Mouse (Mus musculus) urinary bladder, postnatal 25 days (tissue): ENCODE data around the gene Gm20696.

ENCODE experiments used
- DNase-seq: peaks from one replicate; pipeline ENCODE4 v3.0.0; 2022; ENCODE audit warnings: low spot score

The Gm20696 gene

DNA sequence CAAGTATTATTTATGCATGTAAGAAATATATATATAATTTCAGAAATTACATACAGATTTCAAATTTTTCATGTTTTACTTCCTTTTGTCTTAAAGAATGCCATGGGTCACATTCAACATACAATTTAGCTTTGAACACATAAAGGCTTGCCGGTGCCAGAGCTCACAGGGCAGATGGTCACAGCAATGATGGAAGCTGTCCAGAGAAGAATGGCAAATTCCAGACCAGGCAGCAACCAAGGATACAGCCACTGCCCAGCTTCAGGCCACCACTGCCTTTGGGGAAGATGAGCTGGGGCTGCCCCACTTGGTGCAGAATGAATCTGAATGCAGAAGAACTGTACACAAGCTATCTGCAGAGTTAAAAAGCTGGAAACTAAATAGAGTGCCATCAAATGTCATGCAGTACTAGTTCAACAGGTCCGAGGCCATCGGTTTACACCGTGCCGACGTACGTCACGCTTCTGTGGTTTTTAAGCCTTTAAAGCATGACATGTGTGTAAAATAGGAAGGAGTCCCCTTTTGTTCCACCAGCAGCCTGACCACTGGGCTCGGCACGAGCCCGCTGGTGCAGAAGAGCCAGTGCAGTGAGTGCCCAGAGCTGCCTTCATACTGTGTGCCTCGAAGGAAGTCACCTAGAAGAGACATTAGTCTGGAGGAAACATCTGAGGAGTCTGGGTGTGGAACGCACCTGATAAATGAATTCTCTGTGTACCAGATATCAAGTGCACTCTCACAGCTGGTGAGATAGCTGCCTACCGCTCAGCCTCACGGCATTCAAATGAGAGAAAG, 383.5 kb downstream of the Gm20696 start:
- no peak for DNase-seq

DNA sequence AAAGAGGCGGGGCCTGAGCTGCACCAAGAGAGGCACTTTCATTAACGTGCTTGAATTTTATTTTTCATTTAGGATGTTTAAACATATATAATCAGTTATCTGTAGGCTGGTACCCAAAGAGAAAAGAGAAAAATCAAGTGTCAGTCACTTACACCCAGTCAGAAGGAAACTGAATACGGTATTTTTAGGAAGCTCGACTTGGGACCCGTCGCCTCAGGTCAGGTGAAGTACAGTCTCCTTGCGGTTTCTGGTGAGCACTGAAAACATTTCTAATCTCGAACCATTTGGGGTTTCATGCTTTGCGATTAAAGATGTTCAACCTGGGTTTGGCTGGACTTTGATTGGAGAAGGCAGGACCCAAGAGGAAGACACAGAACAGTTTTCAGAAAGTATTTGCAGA, 385.2 kb downstream of the Gm20696 start:
- no peak for DNase-seq

DNA sequence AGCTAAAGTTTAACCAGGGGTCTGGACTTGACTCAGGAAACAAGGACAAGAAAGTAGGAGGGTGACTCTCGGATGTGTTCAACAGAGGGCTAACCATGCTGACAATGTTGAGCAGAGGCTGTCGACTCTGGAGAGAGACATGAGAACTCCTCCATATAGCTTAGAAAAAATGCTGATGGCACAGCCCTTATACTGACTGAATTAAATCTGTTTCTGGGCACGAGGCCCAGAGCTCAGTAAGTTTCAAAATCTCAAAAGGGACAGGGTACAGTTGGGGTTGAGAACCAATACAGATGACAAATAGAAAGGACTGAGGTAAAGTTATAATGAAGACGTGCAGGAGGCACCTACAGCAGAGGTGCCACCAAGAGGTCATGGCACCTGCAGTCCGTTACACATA, 386.0 kb downstream of the Gm20696 start:
- DNase-seq = no peak

DNA sequence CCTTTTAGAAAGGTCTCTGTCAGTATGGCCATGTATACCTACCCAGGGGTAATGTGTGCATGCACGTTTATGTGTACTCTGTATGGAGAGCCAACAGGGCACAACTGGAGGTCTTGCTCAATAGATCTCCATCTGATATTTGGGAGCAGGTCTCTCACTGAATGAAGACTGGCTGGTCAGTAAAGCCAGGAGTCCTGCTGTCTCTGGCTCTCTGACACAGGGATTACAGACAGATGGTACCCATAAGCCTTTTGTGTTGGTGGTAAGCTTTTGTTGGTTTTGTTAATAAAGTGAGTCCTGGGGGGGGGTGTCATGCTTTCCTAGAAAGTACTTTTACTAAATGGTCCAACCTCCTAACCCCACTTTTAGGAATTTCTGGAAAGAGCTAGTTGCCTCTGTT, 389.3 kb downstream of the Gm20696 start:
- DNase-seq = no peak

GRCm38 (mm10) chr6:99276297-99276653, 390.3 kb downstream of the Gm20696 start:
- no peak for DNase-seq

DNA sequence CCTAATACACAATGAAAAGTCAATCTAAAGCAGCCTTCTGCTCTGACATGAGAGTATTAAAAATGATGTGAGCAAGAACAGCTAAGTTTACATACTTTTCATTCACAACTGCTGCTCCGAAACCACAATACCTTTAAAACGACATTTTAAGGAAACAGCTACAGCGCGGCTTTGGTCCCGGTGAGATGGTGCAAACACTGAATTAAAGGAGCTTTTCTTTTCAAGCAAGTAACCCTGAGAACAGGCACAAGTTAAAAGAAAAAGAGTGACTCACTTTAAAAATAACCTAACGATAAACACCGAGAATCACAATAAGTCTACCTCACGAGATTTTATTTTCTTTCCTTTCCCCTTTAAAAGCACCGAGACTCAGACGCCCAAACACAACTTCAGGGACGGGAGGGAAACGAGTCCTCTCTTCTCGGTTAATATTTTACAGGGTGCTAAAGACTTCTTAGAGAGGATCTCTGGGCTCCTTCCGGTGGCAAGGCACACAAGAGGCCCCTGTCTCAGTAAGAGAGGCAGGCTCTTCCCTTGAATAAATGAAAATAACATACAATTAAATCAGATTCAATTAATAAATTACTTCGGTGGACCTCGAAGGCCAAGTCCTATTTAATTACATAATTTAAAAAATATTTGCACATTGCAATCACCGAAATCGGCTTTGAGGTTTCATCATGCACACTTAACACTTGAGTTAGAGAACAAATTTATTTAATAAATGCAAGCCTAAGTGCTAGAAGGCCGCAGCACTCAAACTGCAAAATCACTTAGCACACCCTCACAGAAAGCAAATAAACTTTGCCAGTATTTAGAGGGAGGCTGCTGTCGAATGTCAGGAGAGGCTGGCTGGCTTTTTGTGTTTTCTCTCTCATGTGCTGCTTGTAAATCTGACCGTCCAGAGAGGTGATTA, 391.0 kb downstream of the Gm20696 start:
- no peak for DNase-seq

GRCm38 (mm10) chr6:99274667-99275066, 391.9 kb downstream of the Gm20696 start:
- DNase-seq = no peak

GRCm38 (mm10) chr6:99274222-99274621, 392.4 kb downstream of the Gm20696 start:
- DNase-seq = no peak

- DNase-seq = no peak
These were observed 393.4 kb downstream of the Gm20696 start for GRCm38 (mm10) chr6:99273177-99273576.

DNA sequence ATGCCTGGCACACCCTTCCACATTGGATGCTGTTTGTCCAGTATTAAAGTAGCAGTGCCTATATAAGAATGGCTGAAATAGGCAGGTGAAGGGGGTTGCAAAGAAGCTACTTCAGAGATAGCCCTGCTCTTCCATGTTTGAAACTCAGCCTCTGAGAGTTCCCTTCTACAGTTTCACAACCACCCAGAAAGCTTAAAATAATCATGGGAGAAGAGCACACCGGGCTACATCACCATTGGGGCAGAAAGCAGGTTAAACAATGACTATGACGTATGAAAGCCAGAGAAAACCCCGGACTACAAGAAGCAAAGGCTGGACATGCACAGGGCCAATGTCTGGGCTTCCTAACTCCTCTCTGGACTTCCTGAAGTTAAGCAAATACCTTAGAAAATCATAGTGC, 394.4 kb downstream of the Gm20696 start:
- DNase-seq = no peak

- no peak for DNase-seq
These were observed 394.9 kb downstream of the Gm20696 start for GRCm38 (mm10) chr6:99271741-99272140.

- no peak for DNase-seq
These were observed 396.7 kb downstream of the Gm20696 start for GRCm38 (mm10) chr6:99269921-99270320.

- no peak for DNase-seq
These were observed 398.2 kb downstream of the Gm20696 start for GRCm38 (mm10) chr6:99268171-99269061.

DNA sequence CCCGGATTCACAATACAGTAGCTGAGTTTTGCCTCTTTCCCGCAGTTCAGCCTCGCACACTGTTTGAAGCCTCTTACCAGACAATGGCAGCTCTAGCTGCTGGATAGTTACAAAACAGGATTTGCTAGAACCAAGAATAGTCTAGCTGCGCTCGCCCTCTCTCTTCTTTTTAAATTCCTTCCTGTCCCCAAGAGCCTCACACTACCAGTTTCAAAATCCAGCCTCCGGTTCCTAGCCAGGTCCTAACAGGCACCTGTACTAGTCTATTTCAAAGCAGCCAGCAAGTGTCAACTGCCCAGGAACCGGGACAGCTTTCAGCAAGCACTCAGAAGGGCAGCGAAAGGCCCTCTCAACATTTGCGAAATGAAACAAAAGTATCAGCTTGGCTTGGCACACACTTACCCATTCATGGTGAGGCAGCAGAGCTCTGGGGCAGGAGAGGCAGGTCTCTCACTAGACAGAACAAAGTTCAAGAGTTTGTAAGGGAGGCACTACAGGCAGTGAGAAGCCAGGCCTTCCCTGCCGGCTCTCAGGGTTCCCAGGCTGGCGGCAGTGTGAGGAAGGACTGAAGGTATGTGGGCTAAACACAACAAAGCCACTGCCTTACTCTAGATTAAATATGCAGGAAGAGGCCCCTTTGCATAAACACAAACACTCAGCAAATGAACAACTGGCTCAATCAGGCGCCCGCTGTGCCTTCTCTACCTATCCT, 400.5 kb downstream of the Gm20696 start:
- peak; percentile 12 for DNase-seq

- DNase-seq = no peak
These were observed 401.4 kb downstream of the Gm20696 start for GRCm38 (mm10) chr6:99265173-99265572.

GRCm38 (mm10) chr6:99264192-99265093, 402.2 kb downstream of the Gm20696 start:
- DNase-seq = no peak

GRCm38 (mm10) chr6:99263886-99264185, 402.8 kb downstream of the Gm20696 start:
- DNase-seq = no peak

GRCm38 (mm10) chr6:99263061-99263885, 403.3 kb downstream of the Gm20696 start:
- no peak for DNase-seq

DNA sequence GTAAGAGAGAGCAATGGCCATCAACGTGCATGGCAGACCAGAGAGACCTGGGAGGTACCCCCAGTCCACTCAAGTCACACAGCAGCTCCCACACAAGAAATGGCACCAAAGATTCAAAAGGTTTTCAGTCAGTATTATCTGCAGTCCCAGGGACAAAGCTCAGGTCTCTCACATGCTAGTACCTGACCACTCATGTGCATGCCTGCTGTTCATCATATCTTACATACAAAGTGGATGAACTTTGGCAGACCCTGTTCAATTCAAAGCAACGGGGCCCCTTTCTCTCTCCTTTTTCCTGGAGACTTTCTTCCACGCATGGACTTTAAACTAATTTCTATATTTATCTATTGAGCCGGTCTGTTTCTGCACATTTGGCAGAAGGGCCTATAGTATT, 404.9 kb downstream of the Gm20696 start:
- DNase-seq = no peak
